Mouse (Mus musculus): ENCODE results near the gene Plekhm1. TPM values are rescaled to one million over a fixed set of nuclear protein-coding genes. Genes with fewer than 3 reads are reported as not detected.

The Plekhm1 gene
- total RNA-seq (2023) = 10 to 100 TPM; 47.6 to 51.5 TPM

GRCm38 (mm10) chr11:103411981-103412949 is at the start of gene Plekhm1:
TSS of gene Plekhm1 (minus strand) at chr11:103412687.

GRCm38 (mm10) chr11:103363214-103364148 is 49.0 kb downstream of the Plekhm1 start, which contains the start of gene Arhgap27:
TSS of gene Arhgap27 (minus strand) at chr11:103363692.

Other genes with a start within 250 kb of the Plekhm1 start
- 100 to 1,000 TPM; 653 to 657 TPM for gene Fmnl1, start 241.6 kb downstream of the Plekhm1 start, total RNA-seq (2023)
- not detected for gene 1700023F06Rik, start 204.1 kb downstream of the Plekhm1 start, total RNA-seq (2023)
- gene Spata32, start 194.3 kb downstream of the Plekhm1 start, total RNA-seq (2023) = not detected
- gene Map3k14, start 145.2 kb downstream of the Plekhm1 start, total RNA-seq (2023) = 10 to 100 TPM; 31.1 to 33.7 TPM
- gene Arhgap27, start 49.0 kb downstream of the Plekhm1 start, total RNA-seq (2023) = 10 to 100 TPM; 57.4 to 62.2 TPM
- gene Lrrc37a, start 91.9 kb upstream of the Plekhm1 start, total RNA-seq (2023) = not detected
- gene Gm884, start 208.5 kb upstream of the Plekhm1 start, total RNA-seq (2023) = not detected
- gene Lyzl6, start 226.2 kb upstream of the Plekhm1 start, total RNA-seq (2023) = not detected
- gene Rprml, start 236.9 kb upstream of the Plekhm1 start, total RNA-seq (2023) = not detected

All from neutrophil, adult 59 days (primary cell).